26 mouse cellular contexts compared by ENCODE assay signal in genomic region chr16:32417457-32417856, GRCm38 (mm10). TPM values are rescaled to one million over a fixed set of nuclear protein-coding genes. Genes with fewer than 3 reads are reported as not detected.
"Had no signal": no experiment of that assay in that cellular context is flagged by ENCODE, and none has a peak within 500 bp of the region (broad histone marks: within the 10 kb centered on the region; RNA-seq: fewer than 3 reads in every experiment).

No protein-coding gene starts in this region.

- H3K4me2 ChIP-seq: lung, embryonic 14.5 days; midbrain, embryonic 11.5 days; midbrain, embryonic 13.5 days; midbrain, embryonic 15.5 days; neural tube, embryonic 12.5 days had no signal

- H3K9ac ChIP-seq: lung, embryonic 14.5 days; midbrain, embryonic 13.5 days; midbrain, embryonic 15.5 days; neural tube, embryonic 12.5 days had no signal

- H3K27me3 ChIP-seq: megakaryocyte, embryonic 14.5 days; midbrain, embryonic 13.5 days; midbrain, embryonic 15.5 days; neural tube, embryonic 12.5 days had no signal

- H3K4me3 ChIP-seq: megakaryocyte, embryonic 14.5 days; midbrain, embryonic 13.5 days; midbrain, embryonic 15.5 days; neural tube, embryonic 12.5 days had no signal

- DNase-seq: lung, adult 18-20 months; lung, embryonic 14.5 days; lung, postnatal 10 days; lung, postnatal 36 days; right cerebral cortex, postnatal 14 days; right cerebral cortex, postnatal 4 days; spleen, adult 18-20 months; thymus, adult 18-20 months; thymus, postnatal 14 days; thymus, postnatal 36 days had no signal

- ATAC-seq: midbrain, embryonic 13.5 days; midbrain, embryonic 15.5 days had no signal

- H3K9me3 ChIP-seq: midbrain, embryonic 13.5 days; midbrain, embryonic 15.5 days; neural tube, embryonic 12.5 days had no signal

- H3K36me3 ChIP-seq: midbrain, embryonic 13.5 days; midbrain, embryonic 15.5 days; neural tube, embryonic 12.5 days had no signal

- H3K27ac ChIP-seq: macrophage; midbrain, embryonic 13.5 days; midbrain, embryonic 15.5 days; neural tube, embryonic 12.5 days had no signal

RNA-seq across cellular contexts. Expression of gene Tm4sf19, which starts 17.2 kb away (rescaled TPM):
- total RNA-seq: megakaryocyte progenitor cell, adult 5-6 weeks; midbrain, postnatal 0 days; monocyte, adult 5-6 weeks; neutrophil, adult 5-6 weeks had no signal
- polyA plus RNA-seq: liver, embryonic 16.5 days; lung, embryonic 14.5 days; lung, embryonic 16.5 days; midbrain, embryonic 11.5 days; midbrain, embryonic 13.5 days; midbrain, embryonic 15.5 days; midbrain, postnatal 0 days; neural tube, embryonic 12.5 days; neural tube, embryonic 14.5 days; stomach, embryonic 14.5 days; stomach, embryonic 16.5 days; thymus, postnatal 0 days had no signal
